Mouse (Mus musculus): ENCODE results near the gene Rapgef4.

GRCm38 (mm10) chr2:72282733-72283132 lies 301.7 kb downstream of the Rapgef4 start:
- TF ChIP-seq CTCF (IDR thresholded peaks at IDR 0.05; ENCODE audit: borderline replicate concordance, extremely low read depth, insufficient read depth, insufficient read length) (no peak), POLR2A (IDR thresholded peaks at IDR 0.05; ENCODE audit: borderline replicate concordance, extremely low read depth, insufficient read depth, insufficient read length, poor library complexity, severe bottlenecking) (no peak)

Data from brain, embryonic 14.5 days (tissue).